30 mouse cellular contexts compared by ENCODE assay signal in genomic region chr2:133509141-133509540, GRCm38 (mm10). TPM values are rescaled to one million over a fixed set of nuclear protein-coding genes. Genes with fewer than 3 reads are reported as not detected.
A peak's percentile ranks its signal among the peaks of the same experiment; 100 is the strongest.
DNase-seq lines count a peak whose midpoint lies in the region; ATAC-seq and TF ChIP-seq lines count a peak whose summit lies in the region.
"Had no signal": no experiment of that assay in that cellular context is flagged by ENCODE, and none has a peak within 500 bp of the region (broad histone marks: within the 10 kb centered on the region; RNA-seq: fewer than 3 reads in every experiment).

No protein-coding gene starts in this region.

- DNase-seq in gastrocnemius, adult 2 months: no peak
- no peak for DNase-seq in gastrocnemius, adult 8-10 months (ENCODE audit: low spot score in 2 of 2)
- peak; percentile 11 to 16 for DNase-seq in kidney, postnatal 4 days
- no peak for DNase-seq in kidney, postnatal 36 days
- DNase-seq in adrenal gland, adult 2 months: no peak
- no peak for DNase-seq in adrenal gland, postnatal 4 days (ENCODE audit: low spot score in 2 of 2)
- DNase-seq: adrenal gland, postnatal 14 days; cerebellum, adult 18-20 months; cerebellum, postnatal 10 days; gastrocnemius, postnatal 25 days; heart, adult 11 months; heart, postnatal 36 days; kidney, postnatal 14 days; liver; lung, adult 2 months; lung, postnatal 10 days; midbrain, embryonic 14.5 days; thymus, postnatal 4 days had no signal

- H3K4me1 ChIP-seq in limb, embryonic 15.5 days: peaks cover 4% of the 10 kb centered on the region; the same call in 1 of the 2 replicates
- H3K4me1 ChIP-seq in neural tube, embryonic 13.5 days (replicated peaks): 0 out of 2 replicates have a peak, but pooled peaks cover 6% of the 10 kb centered on the region
- H3K4me1 ChIP-seq: embryonic facial prominence, embryonic 13.5 days; hindbrain, embryonic 13.5 days had no signal

- H3K27me3 ChIP-seq in limb, embryonic 15.5 days: no peaks in the 10 kb centered on the region
- no peaks in the 10 kb centered on the region for H3K27me3 ChIP-seq in neural tube, embryonic 13.5 days
- H3K27me3 ChIP-seq: embryonic facial prominence, embryonic 13.5 days; hindbrain, embryonic 13.5 days; Patski had no signal

- WGBS in limb, embryonic 15.5 days: 44% methylated on average over 16 of the region's 16 CpGs
- WGBS in neural tube, embryonic 13.5 days: 59% methylated on average over 16 of the region's 16 CpGs

- intact Hi-C loops in gastrocnemius, adult 2 months (cut with DNase I): no loop called here

- no peaks in the 10 kb centered on the region for H3K36me3 ChIP-seq in limb, embryonic 15.5 days
- H3K36me3 ChIP-seq in neural tube, embryonic 13.5 days: no peaks in the 10 kb centered on the region
- H3K36me3 ChIP-seq: embryonic facial prominence, embryonic 13.5 days; hindbrain, embryonic 13.5 days had no signal

- no peak for ATAC-seq in limb, embryonic 15.5 days (ENCODE audit: insufficient number of reproducible peaks, low FRiP score, low TSS enrichment, low read depth)
- no peak for ATAC-seq in neural tube, embryonic 13.5 days (ENCODE audit: low read depth)
- ATAC-seq: forebrain, embryonic 16.5 days; intestine, embryonic 16.5 days; Patski had no signal

- H3K4me3 ChIP-seq in gastrocnemius, adult 2 months: peak overlapping the region; percentile 33; the same call in 1 of the 2 replicates
- H3K4me3 ChIP-seq in limb, embryonic 15.5 days: 0 out of 2 replicates have a peak overlapping the region, but pooled peaks have one; percentile 10
- no peak overlapping the region for H3K4me3 ChIP-seq in neural tube, embryonic 13.5 days
- H3K4me3 ChIP-seq: embryonic facial prominence, embryonic 13.5 days; hindbrain, embryonic 13.5 days had no signal

- no peak overlapping the region for H3K9ac ChIP-seq in limb, embryonic 15.5 days
- no peak overlapping the region for H3K9ac ChIP-seq in neural tube, embryonic 13.5 days
- H3K9ac ChIP-seq: embryonic facial prominence, embryonic 13.5 days; hindbrain, embryonic 13.5 days; liver, embryonic 14.5 days had no signal

- no peaks in the 10 kb centered on the region for H3K9me3 ChIP-seq in limb, embryonic 15.5 days
- no peaks in the 10 kb centered on the region for H3K9me3 ChIP-seq in neural tube, embryonic 13.5 days
- H3K9me3 ChIP-seq: embryonic facial prominence, embryonic 13.5 days; hindbrain, embryonic 13.5 days had no signal

- H3K4me2 ChIP-seq in limb, embryonic 15.5 days: peak overlapping the region; percentile 31
- peak overlapping the region; percentile 32 for H3K4me2 ChIP-seq in neural tube, embryonic 13.5 days
- H3K4me2 ChIP-seq: embryonic facial prominence, embryonic 13.5 days; heart, embryonic 11.5 days; hindbrain, embryonic 13.5 days had no signal

- H3K27ac ChIP-seq in gastrocnemius, adult 2 months: no peak overlapping the region
- H3K27ac ChIP-seq in limb, embryonic 15.5 days: no peak overlapping the region
- H3K27ac ChIP-seq in neural tube, embryonic 13.5 days (replicated peaks): no peak overlapping the region
- H3K27ac ChIP-seq: embryonic facial prominence, embryonic 13.5 days; hindbrain, embryonic 13.5 days; liver, embryonic 14.5 days; macrophage had no signal

- TF ChIP-seq CTCF in gastrocnemius, adult 2 months (IDR thresholded peaks at IDR 0.05): no peak

RNA-seq across cellular contexts. Expression of gene Bmp2, which starts 42.8 kb away (rescaled TPM):
- total RNA-seq in gastrocnemius, adult 2 months (2021): 1 to 10 TPM; 1.1 to 2.9 TPM
- total RNA-seq in gastrocnemius, adult 8-10 months (2022): 1 to 10 TPM in 3 of 4 experiments, under 1 TPM in 1; 0.56 to 1.8 (median 1.3) TPM
- polyA plus RNA-seq in limb, embryonic 15.5 days (2015; fragmentation: Nextera tagmentation; extraction: Ambion mirVana): 23.2 and 24.8 TPM in 2 replicates
- 2.6 and 3.2 TPM in 2 replicates for polyA plus RNA-seq in neural tube, embryonic 13.5 days (2015; fragmentation: Nextera tagmentation; extraction: Ambion mirVana)
- total RNA-seq in adrenal gland, adult 2 months (2021): 10 to 100 TPM; 13.9 to 14.7 TPM
- polyA plus RNA-seq in adrenal gland, adult 2 months (2012; rRNA removed): 15.6 and 21.5 TPM in 2 replicates
- total RNA-seq in adrenal gland, postnatal 4 days (2021): 10 to 100 TPM; 18.5 to 21.3 TPM
- total RNA-seq: MEL; monocyte, adult 5-6 weeks had no signal

Comparison
In these comparisons a context has a peak if more than half of its experiments do, and no peak if none do; other contexts are left out.
1. DNase-seq: peak in kidney, postnatal 4 days (2 of 2); none in gastrocnemius, adult 2 months (single experiment), gastrocnemius, adult 8-10 months (0 of 2), kidney, postnatal 36 days (0 of 2), adrenal gland, adult 2 months (single experiment) and adrenal gland, postnatal 4 days (0 of 2).